Mouse (Mus musculus) forebrain, embryonic 16.5 days (tissue): Measurements from ENCODE around the gene Scn1b. TPM values are rescaled to one million over a fixed set of nuclear protein-coding genes. Genes with fewer than 3 reads are reported as not detected.
A peak's percentile ranks its signal among the peaks of the same experiment; 100 is the strongest.

Experiments
- ATAC-seq: fragments of 200-750 bp; cut with Nextera tagmentation; 2 replicates; pipeline ENCODE4 v1.8.0; 2017; ENCODE audit warnings: mild to moderate bottlenecking, moderate library complexity
- H3K27ac ChIP-seq: fragments of 300-500 bp; sonication (generic); 2 replicates; pipeline ENCODE4 v1.5.1; 2014; ENCODE audit warnings: low read length, control low read depth
- H3K27me3 ChIP-seq: fragments of 300-500 bp; sonication (generic); replicated peaks from 2 replicates; pipeline ENCODE4 v1.6.1; 2014; ENCODE audit warnings: low read length; ENCODE audit not compliant: control insufficient read depth, insufficient read depth
- H3K36me3 ChIP-seq: fragments of 300-500 bp; sonication (generic); 2 replicates; pipeline ENCODE4 v1.6.1; 2014; ENCODE audit not compliant: control insufficient read depth, insufficient read depth
- H3K4me1 ChIP-seq: fragments of 300-500 bp; sonication (generic); replicated peaks from 2 replicates; pipeline ENCODE4 v1.6.1; 2014; ENCODE audit warnings: low read length; ENCODE audit not compliant: control insufficient read depth, insufficient read depth
- H3K4me2 ChIP-seq: fragments of 300-500 bp; sonication (generic); 2 replicates; pipeline ENCODE4 v1.6.1; 2014; ENCODE audit warnings: mild to moderate bottlenecking, low read length, control low read depth
- H3K4me3 ChIP-seq: fragments of 300-500 bp; sonication (generic); replicated peaks from 2 replicates; pipeline ENCODE4 v1.5.1; 2014; ENCODE audit warnings: mild to moderate bottlenecking, low read length, control low read depth
- H3K9ac ChIP-seq: fragments of 300-500 bp; sonication (generic); replicated peaks from 2 replicates; pipeline ENCODE4 v1.6.1; 2014; ENCODE audit warnings: low read depth, low read length, control low read depth
- H3K9me3 ChIP-seq: fragments of 300-500 bp; sonication (generic); 2 replicates; pipeline ENCODE4 v1.6.1; 2016; ENCODE audit warnings: low read length; ENCODE audit not compliant: control insufficient read depth
- WGBS: fragments of 180-500 bp; shearing (Covaris S2); extraction: QIAGEN DNeasy Blood & Tissue Kit; methylation state at CpG from one replicate; pipeline ENCODE4 v1.1.7; 2014; 5-methylcytosine and 5-hydroxymethylcytosine counted together
- polyA plus RNA-seq: library from polyadenylated mRNA; unstranded; fragments of >200 nt; fragmentation: Nextera tagmentation; extraction: Ambion mirVana; gene quantifications from 2 replicates; pipeline ENCODE4 v1.2.1, GENCODE M21; 2015

Gene Scn1b
- polyA plus RNA-seq, 1 experiment from 2014 or later, result 5.3 TPM

GRCm38 (mm10) chr7:31122641-31123631 lies 3.9 kb downstream of the Scn1b start:
- H3K27ac ChIP-seq, result no peak overlapping the region
- H3K27me3 ChIP-seq, result peaks cover 24% of the 10 kb centered on the region
- ATAC-seq, result no peak
- WGBS, result 91% methylated on average over 16 of the region's 16 CpGs
- peaks cover 12% of the 10 kb centered on the region for H3K4me1 ChIP-seq
- no peak overlapping the region for H3K4me2 ChIP-seq
- no peaks in the 10 kb centered on the region for H3K36me3 ChIP-seq
- H3K9me3 ChIP-seq, result no peaks in the 10 kb centered on the region
- no peak overlapping the region for H3K4me3 ChIP-seq
- H3K9ac ChIP-seq, result no peak overlapping the region

- Histone ChIP-seq H3K27ac (no peak overlapping the region), H3K36me3 (no peaks in the 10 kb centered on the region), H3K9me3 (no peaks in the 10 kb centered on the region), H3K4me1 (no peaks in the 10 kb centered on the region), H3K9ac (no peak overlapping the region), H3K27me3 (0 out of 2 replicates have a peak, but pooled peaks cover 2% of the 10 kb centered on the region), H3K4me2 (no peak overlapping the region), H3K4me3 (no peak overlapping the region)
- 90% methylated on average over 5 of the region's 5 CpGs for WGBS
- no peak for ATAC-seq
These were observed 7.2 kb downstream of the Scn1b start for GRCm38 (mm10) chr7:31119556-31119955.

GRCm38 (mm10) chr7:31118486-31118885 lies 8.3 kb downstream of the Scn1b start:
- no peak; the same call in 1 of the 2 replicates for ATAC-seq
- Histone ChIP-seq H3K9ac (no peak overlapping the region), H3K4me3 (no peak overlapping the region), H3K9me3 (no peaks in the 10 kb centered on the region), H3K27ac (no peak overlapping the region), H3K4me2 (no peak overlapping the region), H3K36me3 (no peaks in the 10 kb centered on the region), H3K27me3 (no peaks in the 10 kb centered on the region), H3K4me1 (no peaks in the 10 kb centered on the region)
- 64% methylated on average over 7 of the region's 7 CpGs for WGBS

GRCm38 (mm10) chr7:31117465-31117864 lies 9.3 kb downstream of the Scn1b start:
- no peak overlapping the region for H3K4me2 ChIP-seq
- 80% methylated on average over 11 of the region's 11 CpGs for WGBS
- no peaks in the 10 kb centered on the region for H3K36me3 ChIP-seq
- H3K27me3 ChIP-seq, result no peaks in the 10 kb centered on the region
- no peak overlapping the region for H3K27ac ChIP-seq
- H3K4me1 ChIP-seq, result no peaks in the 10 kb centered on the region
- H3K9me3 ChIP-seq, result no peaks in the 10 kb centered on the region
- H3K9ac ChIP-seq, result no peak overlapping the region
- H3K4me3 ChIP-seq, result no peak overlapping the region
- no peak for ATAC-seq

GRCm38 (mm10) chr7:31116721-31117145 lies 10.1 kb downstream of the Scn1b start:
- no peak overlapping the region for H3K4me3 ChIP-seq
- ATAC-seq, result peak; percentile 10; the same call in 1 of the 2 replicates

GRCm38 (mm10) chr7:31115587-31116043 lies 11.2 kb downstream of the Scn1b start:
- no peaks in the 10 kb centered on the region for H3K4me1 ChIP-seq
- H3K27ac ChIP-seq, result no peak overlapping the region
- no peaks in the 10 kb centered on the region for H3K27me3 ChIP-seq
- 41% methylated on average over 17 of the region's 17 CpGs for WGBS
- H3K36me3 ChIP-seq, result no peaks in the 10 kb centered on the region
- no peak overlapping the region for H3K4me2 ChIP-seq
- H3K4me3 ChIP-seq, result no peak overlapping the region
- H3K9me3 ChIP-seq, result no peaks in the 10 kb centered on the region
- no peak overlapping the region for H3K9ac ChIP-seq
- ATAC-seq, result no peak

More at GRCm38 (mm10) chr7:31116721-31117145, 10.1 kb downstream of the Scn1b start:
- H3K27me3 ChIP-seq, result no peaks in the 10 kb centered on the region
- no peak overlapping the region for H3K27ac ChIP-seq
- H3K4me1 ChIP-seq, result no peaks in the 10 kb centered on the region
- H3K4me2 ChIP-seq, result no peak overlapping the region
- no peaks in the 10 kb centered on the region for H3K9me3 ChIP-seq
- WGBS, result 46% methylated on average over 15 of the region's 16 CpGs
- no peak overlapping the region for H3K9ac ChIP-seq
- no peaks in the 10 kb centered on the region for H3K36me3 ChIP-seq

- Histone ChIP-seq H3K4me2 (no peak within 1 kb of the TSS), H3K9ac (no peak within 1 kb of the TSS), H3K36me3 (no peaks in the 10 kb centered on the region), H3K27ac (no peak within 1 kb of the TSS), H3K9me3 (no peaks in the 10 kb centered on the region), H3K4me3 (no peak within 1 kb of the TSS), H3K27me3 (no peaks in the 10 kb centered on the region), H3K4me1 (no peaks in the 10 kb centered on the region)
- no peak for ATAC-seq
- WGBS, result 19% methylated on average over 12 of the region's 15 CpGs
These were observed 11.6 kb downstream of the Scn1b start, which contains the start of gene Hpn for GRCm38 (mm10) chr7:31115182-31115581. Gene Hpn (minus strand): TSS chr7:31115290.

- WGBS, result 52% methylated on average over 10 of the region's 10 CpGs
- no peaks in the 10 kb centered on the region for H3K36me3 ChIP-seq
- no peak for ATAC-seq
These were observed 12.2 kb downstream of the Scn1b start for GRCm38 (mm10) chr7:31114646-31115045.

GRCm38 (mm10) chr7:31113800-31114199 lies 13.0 kb downstream of the Scn1b start:
- Histone ChIP-seq H3K4me1 (no peaks in the 10 kb centered on the region), H3K4me3 (no peak overlapping the region), H3K36me3 (no peaks in the 10 kb centered on the region), H3K9me3 (no peaks in the 10 kb centered on the region), H3K9ac (no peak overlapping the region), H3K27me3 (no peaks in the 10 kb centered on the region), H3K27ac (no peak overlapping the region), H3K4me2 (no peak overlapping the region)
- 82% methylated on average over 6 of the region's 6 CpGs for WGBS
- no peak for ATAC-seq

More at GRCm38 (mm10) chr7:31114646-31115045, 12.2 kb downstream of the Scn1b start:
- H3K27me3 ChIP-seq, result no peaks in the 10 kb centered on the region
- no peak overlapping the region for H3K27ac ChIP-seq
- H3K4me2 ChIP-seq, result no peak overlapping the region
- no peak overlapping the region for H3K4me3 ChIP-seq
- H3K9me3 ChIP-seq, result no peaks in the 10 kb centered on the region
- H3K4me1 ChIP-seq, result no peaks in the 10 kb centered on the region
- H3K9ac ChIP-seq, result no peak overlapping the region
